Mouse (Mus musculus) E14TG2a.4 (cell line): Measurements from ENCODE around the gene Mybph.

ENCODE experiments used
- H3K27me3 ChIP-seq: 2 replicates; pipeline ENCODE4 v1.6.1; 2014; ENCODE audit warnings: low read length, control low read depth; ENCODE audit not compliant: insufficient read depth
- H3K36me3 ChIP-seq: 2 replicates; pipeline ENCODE4 v1.6.1; 2014; ENCODE audit warnings: low read length, control low read depth; ENCODE audit not compliant: insufficient read depth
- H3K4me1 ChIP-seq: replicated peaks from 2 replicates; pipeline ENCODE4 v1.6.1; 2014; ENCODE audit warnings: low read depth, low read length, control low read depth
- H3K4me3 ChIP-seq: replicated peaks from 2 replicates; pipeline ENCODE4 v1.5.1; 2014; ENCODE audit warnings: mild to moderate bottlenecking, low read length
- H3K9me3 ChIP-seq: 2 replicates; pipeline ENCODE4 v1.6.1; 2014; ENCODE audit warnings: low read length, control low read depth
- CTCF ChIP-seq: conservative IDR thresholded peaks from 2 replicates; pipeline ENCODE4 v1.5.1; 2014; ENCODE audit warnings: low read length
- NANOG ChIP-seq: IDR thresholded peaks from 2 replicates; pipeline ENCODE4 v1.6.1; 2014; ENCODE audit warnings: borderline replicate concordance, low read length, mixed read lengths
- POU5F1 ChIP-seq: IDR thresholded peaks from 2 replicates; pipeline ENCODE4 v1.6.1; 2014; ENCODE audit warnings: low read length, borderline replicate concordance

Mybph gene

GRCm38 (mm10) chr1:134160404-134160803 is 32.8 kb upstream of the Mybph start:
- H3K9me3 ChIP-seq, result no peaks in the 10 kb centered on the region
- peaks cover 11% of the 10 kb centered on the region for H3K4me1 ChIP-seq
- H3K27me3 ChIP-seq, result no peaks in the 10 kb centered on the region; the same call in 1 of the 2 replicates
- TF ChIP-seq CTCF, result no peak
- no peak for TF ChIP-seq POU5F1
- no peak for TF ChIP-seq NANOG
- H3K36me3 ChIP-seq, result no peaks in the 10 kb centered on the region
- H3K4me3 ChIP-seq, result no peak overlapping the region

- H3K27me3 ChIP-seq, result peaks cover under 1% of the 10 kb centered on the region; the same call in 1 of the 2 replicates
- H3K4me1 ChIP-seq, result peaks cover 11% of the 10 kb centered on the region
- H3K4me3 ChIP-seq, result no peak overlapping the region
- H3K9me3 ChIP-seq, result no peaks in the 10 kb centered on the region
- no peaks in the 10 kb centered on the region for H3K36me3 ChIP-seq
- no peak for TF ChIP-seq POU5F1
Measured at GRCm38 (mm10) chr1:134161399-134161798, 31.8 kb upstream of the Mybph start.

- no peaks in the 10 kb centered on the region for H3K36me3 ChIP-seq
- H3K9me3 ChIP-seq, result no peaks in the 10 kb centered on the region
- peaks cover 11% of the 10 kb centered on the region for H3K4me1 ChIP-seq
- H3K4me3 ChIP-seq, result no peak overlapping the region
- TF ChIP-seq POU5F1 (no peak), CTCF (no peak), NANOG (no peak)
- peaks cover 3% of the 10 kb centered on the region; the same call in 1 of the 2 replicates for H3K27me3 ChIP-seq
Measured at GRCm38 (mm10) chr1:134162510-134163225, 30.6 kb upstream of the Mybph start.

- H3K4me1 ChIP-seq, result peaks cover 16% of the 10 kb centered on the region
- no peak overlapping the region for H3K4me3 ChIP-seq
- H3K9me3 ChIP-seq, result no peaks in the 10 kb centered on the region
- H3K36me3 ChIP-seq, result no peaks in the 10 kb centered on the region
- H3K27me3 ChIP-seq, result peaks cover 3% of the 10 kb centered on the region; the same call in 1 of the 2 replicates
- TF ChIP-seq CTCF, result no peak
Measured at GRCm38 (mm10) chr1:134163476-134163875, 29.8 kb upstream of the Mybph start.

- H3K4me3 ChIP-seq, result no peak overlapping the region
- peaks cover 16% of the 10 kb centered on the region for H3K4me1 ChIP-seq
- no peaks in the 10 kb centered on the region for H3K36me3 ChIP-seq
- peaks cover 7% of the 10 kb centered on the region; the same call in 1 of the 2 replicates for H3K27me3 ChIP-seq
- H3K9me3 ChIP-seq, result peaks cover 2% of the 10 kb centered on the region; the same call in 1 of the 2 replicates
- TF ChIP-seq POU5F1 (no peak), CTCF (no peak), NANOG (no peak)
Measured at GRCm38 (mm10) chr1:134164454-134164853, 28.8 kb upstream of the Mybph start.

- Histone ChIP-seq H3K27me3 (peaks cover 7% of the 10 kb centered on the region; the same call in 1 of the 2 replicates), H3K4me1 (peaks cover 12% of the 10 kb centered on the region), H3K9me3 (peaks cover 15% of the 10 kb centered on the region), H3K4me3 (no peak overlapping the region), H3K36me3 (no peaks in the 10 kb centered on the region)
- TF ChIP-seq NANOG (no peak), CTCF (no peak), POU5F1 (no peak)
Measured at GRCm38 (mm10) chr1:134166547-134166946, 26.7 kb upstream of the Mybph start.

- no peak for TF ChIP-seq POU5F1
- TF ChIP-seq CTCF, result no peak
- H3K9me3 ChIP-seq, result peaks cover 15% of the 10 kb centered on the region
- H3K36me3 ChIP-seq, result no peaks in the 10 kb centered on the region
- H3K4me1 ChIP-seq, result peaks cover 12% of the 10 kb centered on the region
- H3K4me3 ChIP-seq, result no peak overlapping the region
- peaks cover 7% of the 10 kb centered on the region; the same call in 1 of the 2 replicates for H3K27me3 ChIP-seq
Measured at GRCm38 (mm10) chr1:134167416-134168305, 25.6 kb upstream of the Mybph start.

- Histone ChIP-seq H3K4me3 (no peak overlapping the region), H3K36me3 (no peaks in the 10 kb centered on the region), H3K27me3 (peaks cover 7% of the 10 kb centered on the region; the same call in 1 of the 2 replicates), H3K4me1 (peaks cover 12% of the 10 kb centered on the region), H3K9me3 (peaks cover 15% of the 10 kb centered on the region)
- TF ChIP-seq CTCF, result no peak
- TF ChIP-seq NANOG, result no peak
- TF ChIP-seq POU5F1, result no peak
Measured at GRCm38 (mm10) chr1:134168567-134168966, 24.7 kb upstream of the Mybph start.
